Mouse (Mus musculus) heart, adult 2 months (tissue): Measurements from ENCODE around the gene Prap1. TPM values are rescaled to one million over a fixed set of nuclear protein-coding genes. Genes with fewer than 3 reads are reported as not detected.

Experiments
- DNase-seq, 2 experiments: peaks; one replicate each; pipeline ENCODE4 v3.0.0; 2021
- H3K27ac ChIP-seq: fragments of 200-600 bp; 2 replicates; pipeline ENCODE4 v1.8.1; 2022
- H3K27me3 ChIP-seq: fragments of 200-500 bp; 2 replicates; pipeline ENCODE4 v1.6.1; 2012; ENCODE audit warnings: mild to moderate bottlenecking, low read length, inconsistent platforms, mixed read lengths; ENCODE audit not compliant: control insufficient read depth, insufficient read depth
- H3K36me3 ChIP-seq: fragments of 200-500 bp; 2 replicates; pipeline ENCODE4 v1.6.1; 2012; ENCODE audit warnings: low read length, inconsistent platforms; ENCODE audit not compliant: control insufficient read depth, insufficient read depth
- H3K4me1 ChIP-seq: fragments of 200-500 bp; 2 replicates; pipeline ENCODE4 v1.6.1; 2011; ENCODE audit warnings: low read length; ENCODE audit not compliant: control insufficient read depth, insufficient read depth
- H3K4me3 ChIP-seq: fragments of 200-600 bp; 2 replicates; pipeline ENCODE4 v1.8.1; 2022
- H3K79me2 ChIP-seq: fragments of 200-500 bp; replicated peaks from 2 replicates; pipeline ENCODE4 v1.6.1; 2012; ENCODE audit warnings: mild to moderate bottlenecking, inconsistent platforms, low read length, moderate library complexity, mixed read lengths; ENCODE audit not compliant: control insufficient read depth, insufficient read depth
- H3K9ac ChIP-seq: fragments of 200-500 bp; 2 replicates; pipeline ENCODE4 v1.6.1; 2012; ENCODE audit warnings: low read depth, mild to moderate bottlenecking, control low read depth, inconsistent platforms, low read length, mixed read lengths
- CTCF ChIP-seq: fragments of 200-600 bp; IDR thresholded peaks from 2 replicates; pipeline ENCODE4 v1.8.1; 2022; ENCODE audit warnings: antibody characterized with exemption, mild to moderate bottlenecking, moderate library complexity
- EP300 ChIP-seq: fragments of 200-500 bp; IDR thresholded peaks from 2 replicates; pipeline ENCODE4 v1.6.1; 2011; ENCODE audit warnings: low read depth, low read length, control low read depth; ENCODE audit not compliant: insufficient read depth
- POLR2A ChIP-seq: fragments of 200-500 bp; IDR thresholded peaks from 2 replicates; pipeline ENCODE4 v1.6.1; 2011; ENCODE audit warnings: mild to moderate bottlenecking, low read depth, low read length, control low read depth; ENCODE audit not compliant: insufficient read depth
- WGBS: fragments of 180-500 bp; shearing (Covaris S2); methylation state at CpG from one replicate; pipeline ENCODE4 v1.1.7; 2018; 5-methylcytosine and 5-hydroxymethylcytosine counted together
- intact Hi-C: fragments of 180-260 bp; cut with DNase I; formaldehyde crosslinking; loops from one replicate; pipeline ENCODE4 v1.15.1; 2025
- polyA plus RNA-seq: library from polyadenylated mRNA; depleted of rRNA; stranded (reverse); fragments of >200 nt; gene quantifications from 2 replicates; pipeline ENCODE4 v1.2.3, GENCODE M21; 2012
- total RNA-seq, 2 experiments: library from RNA; stranded (reverse); gene quantifications; 2 replicates each; pipeline ENCODE4 v1.2.3; 2021

The Prap1 gene
- total and polyA plus RNA-seq, 3 experiments, result 0.27 TPM; not detected in 2

- Histone ChIP-seq H3K36me3 (no peaks in the 10 kb centered on the region), H3K9ac (no peak overlapping the region), H3K4me3 (no peak overlapping the region), H3K27ac (no peak overlapping the region), H3K4me1 (peaks cover 1% of the 10 kb centered on the region; the same call in 1 of the 2 replicates), H3K79me2 (no peaks in the 10 kb centered on the region), H3K27me3 (peaks cover 11% of the 10 kb centered on the region)
- intact Hi-C loops, result no loop called here
- TF ChIP-seq EP300 (no peak), CTCF (no peak), POLR2A (no peak)
- no peak for DNase-seq
- WGBS, result 67% methylated on average over 4 of the region's 4 CpGs
These were observed 39.1 kb upstream of the Prap1 start for GRCm38 (mm10) chr7:140054124-140054523.

- DNase-seq, result no peak
- H3K36me3 ChIP-seq, result no peaks in the 10 kb centered on the region
- peak; percentile 28 for TF ChIP-seq CTCF
- TF ChIP-seq POLR2A, result no peak
These were observed 35.5 kb upstream of the Prap1 start for GRCm38 (mm10) chr7:140057413-140058407.

GRCm38 (mm10) chr7:140058528-140058927 lies 34.7 kb upstream of the Prap1 start:
- H3K9ac ChIP-seq, result no peak overlapping the region
- no peak for DNase-seq
- no peaks in the 10 kb centered on the region for H3K79me2 ChIP-seq
- peak overlapping the region; percentile 34; the same call in 1 of the 2 replicates for H3K4me3 ChIP-seq
- TF ChIP-seq EP300, result no peak
- no peak for TF ChIP-seq POLR2A
- TF ChIP-seq CTCF, result no peak
- H3K27me3 ChIP-seq, result peaks cover 24% of the 10 kb centered on the region
- no peak overlapping the region for H3K27ac ChIP-seq
- intact Hi-C loops, result no loop called here
- H3K4me1 ChIP-seq, result no peaks in the 10 kb centered on the region
- 39% methylated on average over 7 of the region's 7 CpGs for WGBS
- H3K36me3 ChIP-seq, result no peaks in the 10 kb centered on the region

More at GRCm38 (mm10) chr7:140057413-140058407, 35.5 kb upstream of the Prap1 start:
- no peaks in the 10 kb centered on the region for H3K79me2 ChIP-seq
- peaks cover 24% of the 10 kb centered on the region for H3K27me3 ChIP-seq
- 0 out of 2 replicates have a peak overlapping the region, but pooled peaks have one; percentile 40 for H3K9ac ChIP-seq
- no peak overlapping the region for H3K27ac ChIP-seq
- no peaks in the 10 kb centered on the region for H3K4me1 ChIP-seq
- 4% methylated on average over 53 of the region's 53 CpGs for WGBS
- intact Hi-C loops, result no loop called here
- peak overlapping the region; percentile 34 for H3K4me3 ChIP-seq

- no peaks in the 10 kb centered on the region for H3K36me3 ChIP-seq
- WGBS, result 57% methylated on average over 4 of the region's 4 CpGs
- no peak for TF ChIP-seq EP300
- intact Hi-C loops, result no loop called here
- no peaks in the 10 kb centered on the region for H3K79me2 ChIP-seq
- no peak for DNase-seq
- no peaks in the 10 kb centered on the region for H3K4me1 ChIP-seq
- H3K27me3 ChIP-seq, result peaks cover 24% of the 10 kb centered on the region
- H3K4me3 ChIP-seq, result no peak overlapping the region
- H3K9ac ChIP-seq, result no peak overlapping the region
- H3K27ac ChIP-seq, result no peak overlapping the region
These were observed 33.6 kb upstream of the Prap1 start for GRCm38 (mm10) chr7:140059601-140060000.

- TF ChIP-seq EP300, result no peak
- TF ChIP-seq POLR2A, result no peak
- TF ChIP-seq CTCF, result no peak
- Histone ChIP-seq H3K27me3 (peaks cover 24% of the 10 kb centered on the region), H3K79me2 (no peaks in the 10 kb centered on the region), H3K9ac (no peak overlapping the region), H3K27ac (no peak overlapping the region), H3K36me3 (no peaks in the 10 kb centered on the region), H3K4me1 (no peaks in the 10 kb centered on the region), H3K4me3 (no peak overlapping the region)
- intact Hi-C loops, result no loop called here
- WGBS, result 2% methylated on average over 46 of the region's 47 CpGs
- no peak for DNase-seq
These were observed 32.0 kb upstream of the Prap1 start for GRCm38 (mm10) chr7:140060936-140061831.

- no peak for TF ChIP-seq CTCF
- TF ChIP-seq EP300, result no peak
- TF ChIP-seq POLR2A, result no peak
- Histone ChIP-seq H3K79me2 (no peaks in the 10 kb centered on the region), H3K27me3 (peaks cover 24% of the 10 kb centered on the region), H3K36me3 (no peaks in the 10 kb centered on the region), H3K4me1 (no peaks in the 10 kb centered on the region), H3K27ac (no peak overlapping the region), H3K9ac (no peak overlapping the region), H3K4me3 (no peak overlapping the region)
- intact Hi-C loops, result loop anchor here (1.0 to 2.0 kb wide), 2 partner anchors 92 to 157 kb away; no protein-coding TSS in a partner anchor
- DNase-seq, result no peak
- 5% methylated on average over 6 of the region's 6 CpGs for WGBS
These were observed 31.4 kb upstream of the Prap1 start for GRCm38 (mm10) chr7:140061832-140062130.
